Mouse (Mus musculus) bone marrow macrophage, adult 2 months (primary cell): ENCODE results near the gene Mapt.

ENCODE experiments used
- CTCF ChIP-seq: IDR thresholded peaks from 2 replicates; pipeline ENCODE4 v1.5.1; 2012; ENCODE audit warnings: low read depth, mild to moderate bottlenecking, low read length, moderate library complexity
- POLR2A ChIP-seq: IDR thresholded peaks from 2 replicates; pipeline ENCODE4 v1.6.1; 2012; ENCODE audit warnings: mild to moderate bottlenecking, low read depth, low read length, borderline replicate concordance

DNA sequence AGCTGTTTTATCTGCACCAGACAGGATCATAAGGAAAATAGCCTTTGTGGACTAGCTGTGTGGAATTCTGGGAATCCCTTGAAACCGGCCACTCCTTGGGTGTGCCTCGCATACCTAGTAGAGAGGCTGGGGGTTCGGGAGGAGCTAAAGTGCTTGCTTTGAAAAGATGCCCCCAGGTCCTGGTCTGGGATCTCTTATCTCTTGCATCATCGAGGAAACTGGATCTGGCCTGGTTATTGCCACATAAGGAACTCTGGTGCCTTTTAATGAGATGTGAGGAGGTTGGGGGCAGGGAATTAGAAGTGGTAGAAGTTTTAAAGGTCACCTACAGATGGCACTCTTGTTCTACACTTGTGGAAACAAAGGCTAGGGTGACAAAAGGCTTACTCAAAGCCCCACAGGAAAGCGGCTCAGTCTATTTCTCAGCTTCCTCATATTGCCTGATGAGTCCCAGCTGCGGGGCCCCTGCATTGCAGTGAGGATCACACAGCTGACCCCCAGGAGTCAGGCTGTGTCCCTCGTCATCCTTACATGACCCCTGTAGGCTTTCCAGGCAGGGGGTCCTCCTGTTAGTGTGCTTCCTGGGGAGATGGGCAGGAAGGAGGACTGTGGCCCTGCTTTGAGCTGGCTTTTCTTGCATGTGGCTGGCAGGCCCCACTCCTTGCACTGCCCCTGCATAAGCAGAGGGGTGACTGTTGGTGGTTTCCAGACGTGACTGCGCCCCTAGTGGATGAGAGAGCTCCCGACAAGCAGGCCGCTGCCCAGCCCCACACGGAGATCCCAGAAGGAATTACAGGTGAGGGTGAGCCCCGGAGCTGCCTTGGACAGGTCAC, 58.2 kb downstream of the Mapt start:
- TF ChIP-seq CTCF (peak; percentile 13; the same call in 1 of the 2 replicates), POLR2A (no peak)
